Mouse (Mus musculus) kidney, adult 9 months (tissue): ENCODE results near the gene Olfr273.
"Not testable (repeated sequence)": the region's sequence is repeated elsewhere in the genome, so short reads cannot be mapped to it uniquely, and the experiment has no call there.

ENCODE experiments used
- DNase-seq: peaks from one replicate; pipeline ENCODE4 v3.0.0; 2022

The Olfr273 gene

GRCm38 (mm10) chr4:52859136-52859535 is at the start of gene Olfr273:
TSS of gene Olfr273 (minus strand) at chr4:52859236.
- DNase-seq: no peak

- no peak for DNase-seq
These were observed 5.1 kb upstream of the Olfr273 start for GRCm38 (mm10) chr4:52864156-52864555.

GRCm38 (mm10) chr4:52849672-52850071 is 9.4 kb downstream of the Olfr273 start:
- no peak for DNase-seq

- DNase-seq: no peak
These were observed 9.9 kb downstream of the Olfr273 start for GRCm38 (mm10) chr4:52849039-52849635.

GRCm38 (mm10) chr4:52845411-52845810 is 13.6 kb downstream of the Olfr273 start:
- DNase-seq: not testable (repeated sequence)

GRCm38 (mm10) chr4:52821375-52821774 is 37.7 kb downstream of the Olfr273 start:
- no peak for DNase-seq

- no peak for DNase-seq
These were observed 44.7 kb downstream of the Olfr273 start, which contains the start of gene Olfr275 for GRCm38 (mm10) chr4:52814304-52814703. TSS of gene Olfr275 (plus strand) at chr4:52814604.

GRCm38 (mm10) chr4:52811871-52812270 is 47.2 kb downstream of the Olfr273 start:
- no peak for DNase-seq
